Mouse (Mus musculus) small intestine, adult 2 months (tissue): ENCODE data around the gene Serf2.

Experiments used
- CTCF ChIP-seq: fragments of 200-500 bp; IDR thresholded peaks from 2 replicates; pipeline ENCODE4 v1.5.1; 2012; ENCODE audit warnings: low read depth, mild to moderate bottlenecking, control low read depth, inconsistent platforms, low read length, moderate library complexity, mixed read lengths; ENCODE audit not compliant: insufficient replicate concordance, insufficient read length; ENCODE audit errors: extremely low read depth
- POLR2A ChIP-seq: fragments of 200-500 bp; IDR thresholded peaks from 2 replicates; pipeline ENCODE4 v1.6.1; 2012; ENCODE audit warnings: low read depth, mild to moderate bottlenecking, control low read depth, inconsistent platforms, low read length, moderate library complexity

DNA sequence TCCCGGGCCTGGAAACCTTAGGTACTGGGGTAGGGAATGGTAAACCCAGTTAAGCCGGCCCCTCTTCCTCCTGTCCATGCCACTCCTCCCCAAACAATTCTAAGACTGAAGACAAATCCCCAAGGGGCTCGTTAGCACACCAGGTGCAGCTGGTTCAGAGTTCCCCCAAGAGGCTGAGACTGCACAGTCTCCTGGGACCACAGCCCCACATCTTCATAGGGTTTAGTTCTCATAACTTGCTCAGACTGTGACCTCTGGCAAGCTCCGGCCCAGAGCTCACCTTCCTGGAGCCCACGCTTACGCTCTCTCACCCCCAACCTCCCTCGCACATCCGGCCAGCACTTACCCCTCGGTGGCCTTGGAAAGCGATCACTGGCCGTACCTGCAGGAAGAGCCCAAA is 7.2 kb upstream of the Serf2 start:
- no peak for TF ChIP-seq CTCF
- TF ChIP-seq POLR2A = no peak
